Mouse (Mus musculus) left cerebral cortex, postnatal 25 days (tissue): Measurements from ENCODE around the gene Nr1h2. TPM values are rescaled to one million over a fixed set of nuclear protein-coding genes. Genes with fewer than 3 reads are reported as not detected.

Experiments
- DNase-seq, 2 experiments: peaks; one replicate each; pipeline ENCODE4 v3.0.0; 2022; ENCODE audit warnings: low spot score in 2 of 2, mixed read lengths in 1 of 2
- intact Hi-C: fragments of 180-260 bp; cut with DNase I; formaldehyde crosslinking; loops from one replicate; pipeline ENCODE4 v1.15.1; 2025
- total RNA-seq, 2 experiments: library from RNA; stranded (reverse); gene quantifications; 2 replicates each; pipeline ENCODE4 v1.2.3; 2021

The Nr1h2 gene
- total RNA-seq, 2 experiments from 2014 or later = 64.6 to 68.6 TPM

GRCm38 (mm10) chr7:44552141-44552908 is 1.4 kb downstream of the Nr1h2 start:
- DNase-seq = no peak
- intact Hi-C loops = no loop called here

- DNase-seq = no peak
- intact Hi-C loops = no loop called here
Measured at GRCm38 (mm10) chr7:44551731-44552130, 2.0 kb downstream of the Nr1h2 start.

GRCm38 (mm10) chr7:44551301-44551700 is 2.5 kb downstream of the Nr1h2 start:
- DNase-seq = no peak
- intact Hi-C loops = no loop called here

DNA sequence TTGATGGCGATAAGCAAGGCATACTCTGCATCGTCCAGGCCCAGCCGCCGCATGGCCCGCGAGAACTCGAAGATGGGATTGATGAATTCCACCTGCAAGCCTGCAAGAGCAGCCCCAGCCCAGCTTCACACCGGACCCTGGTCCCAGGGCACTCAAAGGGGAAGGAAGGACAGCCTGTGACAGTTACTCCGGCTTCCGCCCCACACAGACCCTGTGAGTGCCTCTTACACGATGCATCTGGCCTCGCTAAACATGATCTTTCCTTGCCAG is 3.4 kb downstream of the Nr1h2 start:
- DNase-seq = no peak
- intact Hi-C loops = no loop called here

- intact Hi-C loops = loop anchor here (2.0 to 10.0 kb wide), 2 partner anchors 53 to 285 kb away; partner anchors contain the start of genes Emc10, Fam71e1 and Gm15517
- no peak for DNase-seq
Measured at GRCm38 (mm10) chr7:44549621-44550408, 3.9 kb downstream of the Nr1h2 start.

DNA sequence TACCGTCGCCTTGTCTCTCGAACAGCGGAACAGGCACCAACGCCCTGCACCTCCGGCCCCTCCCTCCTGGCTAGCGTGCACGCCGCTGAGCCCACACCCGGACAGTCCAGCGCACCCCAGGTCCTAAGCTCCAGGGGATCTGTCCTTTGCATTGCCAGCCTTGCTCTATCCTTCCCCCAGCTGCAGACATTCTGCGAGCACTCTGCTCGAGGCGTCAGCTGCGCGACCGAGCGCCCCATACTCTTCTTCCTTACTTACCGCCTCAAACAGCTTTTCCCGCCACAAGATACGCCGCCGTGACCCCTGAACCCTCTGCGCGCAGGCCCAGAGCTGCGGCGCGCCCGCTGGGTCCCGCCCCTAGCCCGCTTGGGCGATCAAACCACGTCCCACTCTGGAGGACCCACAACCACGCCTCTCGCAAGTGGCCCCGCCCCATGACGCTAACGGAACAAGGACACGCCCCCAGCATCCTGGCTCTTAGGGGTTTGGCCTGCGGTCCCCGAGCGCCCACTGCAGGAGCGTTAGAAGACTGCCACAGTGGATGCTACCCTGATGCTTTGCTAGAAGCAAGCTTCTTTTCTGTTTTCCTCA is 5.2 kb downstream of the Nr1h2 start, which contains the start of gene Pold1:
TSS of gene Pold1 (minus strand) at position 353 of the 591 bp plus-strand sequence.
- intact Hi-C loops = loop anchor here (2.0 to 10.0 kb wide), 2 partner anchors 52 to 284 kb away; partner anchors contain the start of genes Emc10, Fam71e1 and Gm15517

GRCm38 (mm10) chr7:44547725-44548124 is 6.0 kb downstream of the Nr1h2 start:
- intact Hi-C loops = loop anchor here (2.0 to 10.0 kb wide), 2 partner anchors 51 to 283 kb away; partner anchors contain the start of genes Emc10, Fam71e1 and Gm15517
- DNase-seq = no peak

More for the DNA sequence above, 5.2 kb downstream of the Nr1h2 start, which contains the start of gene Pold1:
- peak; percentile 99 to 100 for DNase-seq

DNA sequence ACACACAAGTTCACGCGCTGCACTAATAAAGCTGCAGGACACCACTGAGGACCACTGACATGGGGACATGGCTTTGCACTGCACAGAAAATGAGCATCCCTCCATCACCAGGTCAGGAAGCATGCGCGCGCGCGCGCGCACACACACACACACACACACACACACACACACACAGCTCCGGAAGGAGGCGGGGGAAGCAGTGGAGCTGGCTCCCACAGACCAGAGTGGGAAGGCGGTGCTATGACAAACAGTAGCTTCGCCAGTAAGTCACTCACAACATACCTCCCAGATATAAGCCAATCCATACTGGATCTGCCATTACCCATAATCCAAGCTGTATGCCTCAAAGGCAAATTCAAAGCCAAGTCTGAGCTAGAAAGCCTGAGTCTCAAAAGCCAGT is 6.7 kb downstream of the Nr1h2 start:
- intact Hi-C loops = loop anchor here (10.0 kb wide), 1 partner anchor 282 kb away; the partner anchor contains the start of gene Gm15517

DNA sequence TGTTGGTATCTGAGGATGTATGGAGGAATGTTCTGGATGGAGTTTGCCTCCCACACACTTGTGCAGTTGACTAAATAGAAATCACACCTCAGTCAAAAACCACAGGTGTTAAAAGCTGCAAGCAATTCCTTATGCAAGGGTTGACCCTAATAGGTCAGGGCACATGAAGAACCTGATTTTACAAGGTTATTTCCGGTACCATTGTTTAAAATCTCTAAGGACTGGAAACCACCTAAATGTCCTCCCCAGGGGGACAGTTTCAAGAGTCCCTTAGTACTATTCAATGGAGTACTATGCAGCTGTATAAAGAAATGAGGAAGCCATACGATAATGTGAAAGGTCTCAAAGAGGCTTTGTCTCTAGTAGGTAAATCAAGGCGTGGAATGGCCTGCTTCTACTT is 7.5 kb downstream of the Nr1h2 start:
- intact Hi-C loops = loop anchor here (10.0 kb wide), 1 partner anchor 281 kb away; the partner anchor contains the start of gene Gm15517
- DNase-seq = no peak

More for the DNA sequence above, 6.7 kb downstream of the Nr1h2 start:
- no peak for DNase-seq

DNA sequence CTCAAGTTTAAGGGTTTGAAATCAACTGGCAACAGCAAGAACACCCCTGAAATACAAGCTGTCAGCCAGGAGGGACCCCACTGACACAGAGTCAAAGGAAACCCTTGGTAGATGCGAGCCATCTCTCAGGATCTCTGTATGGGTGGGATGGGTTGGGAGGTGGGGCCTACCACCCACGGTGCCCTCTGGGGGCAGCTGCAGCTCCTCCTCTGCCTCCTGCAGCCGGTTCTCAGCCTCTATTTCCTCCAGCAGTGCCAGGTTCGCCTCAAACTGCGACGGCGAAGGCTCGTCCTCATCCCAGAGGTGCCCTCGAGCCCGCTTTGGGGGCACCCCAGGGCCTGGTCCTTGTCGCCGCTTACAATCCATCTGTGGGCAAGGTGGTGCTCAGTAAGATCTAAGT is 10.7 kb downstream of the Nr1h2 start:
- intact Hi-C loops = loop anchor here (10.0 kb wide), 1 partner anchor 278 kb away; the partner anchor contains the start of gene Gm15517
- no peak for DNase-seq

- DNase-seq = no peak
- intact Hi-C loops = loop anchor here (10.0 kb wide), 1 partner anchor 278 kb away; the partner anchor contains the start of gene Gm15517
Measured at GRCm38 (mm10) chr7:44542555-44542954, 11.2 kb downstream of the Nr1h2 start.

DNA sequence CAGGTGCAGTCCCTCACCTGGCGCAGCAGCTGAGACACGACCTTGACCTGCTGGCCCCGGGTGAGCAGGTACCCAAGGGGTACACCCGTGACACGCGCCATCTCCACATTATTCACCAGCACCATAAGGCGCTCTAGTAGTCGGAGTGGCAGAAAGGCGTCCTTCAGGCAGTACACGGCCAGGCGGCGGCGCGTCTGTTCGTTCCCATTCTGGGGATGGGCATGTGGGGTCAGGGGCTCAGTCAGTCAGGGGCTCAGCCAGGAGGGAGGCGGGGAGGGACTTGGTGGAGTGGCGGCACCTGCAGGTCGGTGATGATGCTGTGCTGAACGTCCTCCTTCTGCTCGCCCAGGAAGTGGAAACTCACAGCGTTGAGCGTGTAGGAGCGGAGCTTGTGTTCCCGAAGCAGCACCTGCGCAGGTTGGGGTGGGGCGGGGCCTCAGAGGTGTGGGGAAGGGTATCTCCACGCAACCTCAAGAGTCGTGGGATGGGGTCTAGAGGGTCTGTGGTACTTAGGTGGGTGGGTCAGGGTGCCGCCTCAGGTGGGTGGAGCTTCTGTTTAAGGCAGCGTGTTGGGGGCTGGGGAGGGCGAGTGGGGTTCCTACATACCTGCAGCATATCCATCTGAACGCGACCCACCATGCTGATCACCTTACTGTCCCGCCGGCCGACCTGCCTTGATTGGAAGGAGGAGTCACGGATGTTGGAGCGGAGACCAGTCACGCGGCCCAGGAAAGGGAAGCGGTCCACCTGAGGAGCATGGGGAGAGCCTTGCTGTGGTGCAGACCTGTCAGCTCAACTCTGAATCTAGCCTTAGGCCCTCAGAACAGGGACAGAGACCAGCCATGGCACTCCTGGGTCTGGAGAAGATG is 14.8 kb downstream of the Nr1h2 start:
- intact Hi-C loops = no loop called here
- no peak for DNase-seq

DNA sequence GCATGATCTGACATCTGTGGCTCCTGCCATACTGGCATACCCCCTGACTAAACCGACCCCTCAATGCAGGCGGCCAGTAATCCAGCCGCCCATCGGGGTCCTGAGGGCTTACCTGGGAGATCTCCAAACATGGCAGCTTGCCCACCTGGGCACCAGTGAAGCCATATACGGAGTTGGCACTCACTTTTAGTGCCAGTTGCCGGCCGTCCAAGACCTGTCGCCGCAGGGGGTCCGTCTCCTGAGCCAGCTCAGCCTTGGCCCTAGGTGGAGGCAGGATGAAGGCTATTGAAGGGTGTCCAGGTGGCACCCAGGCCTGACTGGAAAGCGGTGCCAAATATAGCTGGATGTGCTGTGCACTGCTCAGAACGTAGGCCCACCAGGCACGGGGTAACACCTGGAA is 16.3 kb downstream of the Nr1h2 start:
- intact Hi-C loops = no loop called here
- DNase-seq = no peak

DNA sequence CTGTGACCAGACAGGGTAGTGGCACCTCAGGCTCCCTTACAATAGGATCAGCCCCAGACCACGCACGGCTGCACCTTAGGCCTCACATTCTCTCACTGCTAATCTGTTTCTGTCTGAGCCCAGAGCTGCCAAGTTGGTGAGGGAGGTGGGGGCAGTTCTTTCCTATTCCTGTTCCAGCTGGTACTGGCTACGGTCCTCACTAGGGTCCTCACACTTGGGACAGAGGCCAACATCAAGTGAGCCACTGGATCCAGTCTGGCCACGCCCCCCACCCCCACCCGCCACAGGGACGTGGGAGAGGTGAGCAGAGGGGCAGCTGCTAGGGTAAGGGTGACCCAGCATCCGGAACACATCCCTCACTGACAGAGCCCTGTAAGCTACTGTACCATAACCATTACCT is 16.7 kb downstream of the Nr1h2 start:
- DNase-seq = no peak
- intact Hi-C loops = no loop called here

DNA sequence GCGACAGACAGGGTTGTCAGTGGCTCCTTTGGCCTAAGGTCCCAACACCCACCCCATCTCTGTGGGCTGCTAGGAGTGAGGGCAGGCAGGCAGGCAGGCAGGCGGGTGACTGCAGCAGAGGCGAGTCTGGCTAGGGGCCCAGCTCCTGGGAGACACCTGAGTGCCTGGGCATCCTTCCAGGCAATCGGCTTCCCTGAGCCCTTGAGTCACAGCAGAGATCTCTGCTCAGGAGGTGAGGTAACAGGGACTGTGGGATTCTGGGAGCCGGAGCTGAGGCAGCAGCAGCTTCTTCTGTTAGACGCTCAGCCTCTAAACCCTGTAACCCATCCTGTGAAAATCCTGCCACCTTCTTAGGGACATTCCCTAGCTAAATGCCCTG is 17.2 kb downstream of the Nr1h2 start:
- intact Hi-C loops = no loop called here
- DNase-seq = peak; percentile 48 to 69

DNA sequence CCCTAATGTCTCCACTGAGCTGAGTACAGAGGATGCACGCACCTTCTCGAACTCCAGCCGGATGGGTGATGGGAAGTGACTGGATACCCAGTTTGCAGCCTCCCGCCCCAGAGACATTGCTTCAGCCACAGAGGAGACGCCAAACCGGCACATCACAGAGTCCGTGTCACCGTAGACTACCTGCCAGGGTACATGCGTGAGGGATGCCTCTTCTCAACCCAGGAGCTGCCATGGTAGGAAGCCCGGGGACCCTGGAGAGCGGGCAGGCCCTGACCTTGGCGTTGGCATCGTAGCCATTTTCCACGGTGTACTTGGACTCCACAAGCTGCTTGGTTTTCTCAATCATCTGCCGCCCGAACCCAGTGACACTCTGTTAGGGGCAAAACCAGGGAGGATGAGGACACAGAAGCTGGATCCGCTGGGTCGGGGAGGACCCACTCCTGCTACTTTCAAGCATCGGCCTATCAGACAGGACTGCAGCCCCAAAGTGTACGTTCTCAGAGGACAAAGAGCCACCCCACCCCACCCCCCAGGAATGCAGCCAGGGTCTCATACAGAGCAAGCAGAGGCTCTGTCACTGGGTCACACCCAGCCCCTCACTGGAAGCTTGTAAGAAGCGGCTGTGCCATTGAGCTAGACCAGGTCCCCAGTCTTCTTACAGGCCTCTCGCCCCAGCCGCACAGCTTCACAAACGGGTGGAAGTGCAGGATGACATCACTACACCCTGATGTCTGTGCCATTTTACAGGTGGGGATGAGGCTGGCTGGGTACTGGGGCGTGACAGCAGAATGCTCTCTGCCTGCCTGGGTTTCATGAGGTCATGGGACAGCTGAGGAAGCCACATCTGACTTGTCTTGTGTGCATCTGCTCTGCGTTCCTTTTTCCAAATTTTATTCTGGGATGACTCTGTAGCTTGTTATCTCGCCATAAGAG is 17.8 kb downstream of the Nr1h2 start:
- DNase-seq = no peak
- intact Hi-C loops = no loop called here

GRCm38 (mm10) chr7:44534656-44535441 is 18.9 kb downstream of the Nr1h2 start:
- intact Hi-C loops = no loop called here
- no peak for DNase-seq
